Mouse (Mus musculus) cerebellum, postnatal 36 days (tissue): ENCODE measurements around the gene Ctnnal1.
A peak's percentile ranks its signal among the peaks of the same experiment; 100 is the strongest.

Experiments
- DNase-seq, 2 experiments: peaks; one replicate each; pipeline ENCODE4 v3.0.0; 2021 to 2022; ENCODE audit warnings: mixed read lengths in 2 of 2

Ctnnal1 gene

DNA sequence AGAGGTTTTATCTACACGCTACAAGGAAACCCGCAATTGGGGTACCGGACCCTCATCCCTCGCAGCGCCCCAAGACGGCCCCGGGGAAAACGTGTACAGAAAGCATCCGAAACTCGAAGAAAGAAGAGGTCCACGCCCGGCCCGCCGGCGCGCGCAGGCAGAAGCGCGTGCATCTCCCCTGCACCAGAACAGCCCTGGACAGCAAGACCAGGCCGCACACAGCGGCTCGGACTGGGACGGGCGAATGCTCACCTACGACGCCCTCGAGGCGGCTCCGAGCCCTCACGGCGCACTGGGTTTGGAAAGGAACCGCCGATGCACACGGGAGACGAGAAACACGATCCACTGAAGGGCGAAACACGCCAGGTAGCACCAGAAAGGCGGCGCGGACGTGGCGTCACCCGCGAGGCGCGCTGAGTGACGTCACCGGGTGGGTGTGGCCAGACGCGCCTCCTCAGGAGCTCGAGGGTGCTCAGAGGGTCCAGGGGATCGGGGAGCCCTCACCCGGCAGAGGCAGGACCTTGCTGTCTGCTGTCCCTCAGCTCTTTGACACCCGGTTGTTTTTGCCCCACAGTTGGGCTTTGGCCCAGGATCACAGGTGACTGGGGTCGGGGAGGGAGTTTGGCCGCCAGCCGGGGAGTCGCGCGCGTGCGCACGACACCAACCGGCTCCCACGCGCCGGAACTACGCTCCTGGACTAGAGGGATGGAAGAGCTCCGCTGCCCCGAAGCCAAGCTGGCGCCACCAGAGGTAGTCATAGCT lies 62.9 kb downstream of the Ctnnal1 start, which contains the start of the genes Elp1 and Fam206a:
Elp1 (minus strand) TSS at position 425 of the 762 bp plus-strand sequence.
Fam206a (plus strand) TSS at position 439 of the 762 bp plus-strand sequence.
- peak; percentile 97 to 99 for DNase-seq

DNA sequence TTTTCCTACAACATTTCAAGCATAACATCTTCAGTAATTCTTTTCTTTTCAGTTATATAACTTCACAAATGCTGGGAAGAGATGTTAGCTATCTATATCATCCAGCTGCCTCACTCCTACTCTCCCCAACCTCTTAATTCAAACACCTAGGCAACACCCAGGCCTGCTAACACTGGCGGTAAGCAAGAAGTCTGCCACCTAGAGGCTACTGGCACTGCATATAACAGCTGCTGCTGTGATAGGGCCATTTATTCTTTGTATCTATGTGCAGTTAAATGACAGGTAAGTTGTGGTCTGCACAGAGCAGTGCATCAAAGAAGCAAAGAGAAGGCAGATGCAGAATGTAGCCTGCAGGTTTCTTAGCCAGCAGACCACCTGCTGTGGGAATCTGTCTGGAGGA lies 73.6 kb downstream of the Ctnnal1 start:
- DNase-seq, result no peak

DNA sequence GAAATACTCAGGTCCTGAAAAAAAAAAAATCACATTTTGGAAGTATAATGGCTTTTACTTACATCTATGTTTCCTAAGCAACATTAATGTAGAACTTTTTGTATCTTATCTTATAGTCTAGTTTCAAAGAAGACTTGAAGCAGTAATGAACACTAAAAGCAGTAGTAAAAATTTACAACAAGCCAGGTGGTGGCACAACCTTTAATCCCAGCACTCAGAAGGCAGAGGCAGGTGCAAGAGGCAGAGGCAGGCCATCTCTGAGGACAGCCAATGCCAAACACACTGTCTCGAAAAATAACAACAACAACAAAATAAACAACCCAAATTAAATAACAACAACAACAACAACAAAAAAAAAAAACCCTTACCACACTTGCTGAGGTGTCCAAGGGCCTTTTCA lies 93.9 kb downstream of the Ctnnal1 start:
- no peak for DNase-seq

DNA sequence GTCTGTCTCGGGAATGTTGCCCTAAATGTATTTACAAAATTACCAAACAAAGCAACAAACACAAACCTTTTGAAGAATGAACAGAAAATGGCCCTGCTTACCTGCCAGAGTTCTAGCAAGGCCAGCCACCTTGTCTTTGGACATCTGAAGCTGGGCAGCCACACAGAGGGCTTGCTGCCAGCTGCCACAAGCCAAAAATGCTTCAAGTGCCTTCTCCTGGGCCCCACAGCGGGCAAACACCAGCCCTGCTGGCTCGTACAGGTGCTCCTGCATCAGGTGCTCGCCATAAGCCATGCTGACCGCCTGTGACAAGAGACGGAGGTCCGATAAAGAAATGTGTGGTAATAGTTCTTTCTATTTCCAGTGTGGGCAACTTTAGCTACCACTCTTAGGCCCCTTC lies 96.1 kb downstream of the Ctnnal1 start:
- no peak for DNase-seq

DNA sequence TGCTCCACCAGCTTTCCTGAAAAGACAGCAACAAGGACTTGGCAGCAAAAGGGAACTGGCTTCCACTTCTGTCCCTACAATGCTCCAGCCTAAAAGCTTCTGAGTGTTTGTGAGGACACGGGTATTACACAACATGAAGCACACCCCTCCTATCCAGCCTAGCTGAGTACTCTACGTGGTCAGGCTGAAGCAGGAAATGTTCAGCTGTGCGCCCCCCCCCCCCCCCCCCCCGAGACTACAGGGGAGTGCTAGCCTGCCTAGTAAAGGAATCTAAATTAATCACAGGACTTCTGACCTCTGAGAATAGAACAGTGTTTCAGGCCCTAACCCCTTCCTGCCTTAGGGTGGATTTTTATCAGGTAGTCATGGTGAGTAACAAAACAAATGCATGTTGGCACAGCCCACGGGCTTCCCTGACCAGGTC lies 97.1 kb downstream of the Ctnnal1 start:
- DNase-seq, result no peak
